Mouse (Mus musculus): ENCODE measurements around the gene Myh2. TPM values are rescaled to one million over a fixed set of nuclear protein-coding genes. Genes with fewer than 3 reads are reported as not detected.

Myh2 gene
- total and polyA plus RNA-seq, 2 experiments from 2014 or later = 0.10 to 0.24 TPM

DNA sequence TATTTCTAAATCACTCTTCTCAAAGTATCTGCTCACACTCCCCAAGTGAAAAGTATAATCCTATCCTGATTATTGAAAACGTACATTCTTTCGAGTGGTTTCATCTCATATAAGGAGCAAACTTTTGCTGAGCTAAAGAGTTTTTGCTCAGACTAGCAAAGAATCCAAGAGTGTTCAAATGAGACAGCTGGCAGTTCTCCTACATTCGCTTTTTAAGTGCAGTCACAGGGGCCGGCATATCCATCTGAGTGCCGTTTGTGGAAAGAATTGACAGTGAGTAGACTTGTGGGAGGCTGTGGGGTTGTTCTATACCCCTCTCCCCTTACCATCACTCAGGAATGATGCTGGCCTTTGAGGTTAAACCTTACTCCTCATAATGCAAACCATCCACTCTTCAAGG, 30.7 kb upstream of the Myh2 start:
- no peak overlapping the region for H3K4me2 ChIP-seq (ENCODE audit: low read depth, low read length)
- no peaks in the 10 kb centered on the region for H3K36me3 ChIP-seq (ENCODE audit: insufficient read depth, low read length)
- H3K9ac ChIP-seq (replicated peaks; ENCODE audit: low read length) = no peak overlapping the region
- no peak for ATAC-seq
- H3K9me3 ChIP-seq (ENCODE audit: low read length) = no peaks in the 10 kb centered on the region
- no peak overlapping the region for H3K27ac ChIP-seq
- H3K27me3 ChIP-seq (ENCODE audit: insufficient read depth, low read length) = no peaks in the 10 kb centered on the region
- 82% methylated on average over 5 of the region's 5 CpGs for WGBS
- H3K4me3 ChIP-seq (ENCODE audit: low read length) = no peak overlapping the region
- DNase-seq (ENCODE audit: low spot score) = no peak
- no peak for TF ChIP-seq CTCF (IDR thresholded peaks at IDR 0.05; ENCODE audit: low read depth)
- H3K4me1 ChIP-seq (ENCODE audit: insufficient read depth, low read length) = no peaks in the 10 kb centered on the region

GRCm38 (mm10) chr11:67141031-67141430, 29.8 kb upstream of the Myh2 start:
- no peak overlapping the region for H3K4me3 ChIP-seq (ENCODE audit: low read length)
- H3K9me3 ChIP-seq (ENCODE audit: low read length) = no peaks in the 10 kb centered on the region
- no peaks in the 10 kb centered on the region for H3K36me3 ChIP-seq (ENCODE audit: insufficient read depth, low read length)
- no peak overlapping the region for H3K4me2 ChIP-seq (ENCODE audit: low read depth, low read length)
- ATAC-seq (no peak), DNase-seq (ENCODE audit: low spot score) (no peak)
- TF ChIP-seq CTCF (IDR thresholded peaks at IDR 0.05; ENCODE audit: low read depth) = no peak
- no peak overlapping the region for H3K9ac ChIP-seq (replicated peaks; ENCODE audit: low read length)
- WGBS = 82% methylated on average over 6 of the region's 6 CpGs
- H3K4me1 ChIP-seq (ENCODE audit: insufficient read depth, low read length) = no peaks in the 10 kb centered on the region
- no peak overlapping the region for H3K27ac ChIP-seq
- H3K27me3 ChIP-seq (ENCODE audit: insufficient read depth, low read length) = no peaks in the 10 kb centered on the region

- no peak for ATAC-seq
- H3K9ac ChIP-seq (replicated peaks; ENCODE audit: low read length) = no peak overlapping the region
- H3K4me2 ChIP-seq (ENCODE audit: low read depth, low read length) = no peak overlapping the region
- H3K4me3 ChIP-seq (ENCODE audit: low read length) = no peak overlapping the region
- H3K36me3 ChIP-seq (ENCODE audit: insufficient read depth, low read length) = no peaks in the 10 kb centered on the region
- no peak overlapping the region for H3K27ac ChIP-seq
- 62% methylated on average over 4 of the region's 4 CpGs for WGBS
- DNase-seq (ENCODE audit: low spot score) = no peak
- no peaks in the 10 kb centered on the region for H3K4me1 ChIP-seq (ENCODE audit: insufficient read depth, low read length)
- no peak for TF ChIP-seq CTCF (IDR thresholded peaks at IDR 0.05; ENCODE audit: low read depth)
- no peaks in the 10 kb centered on the region for H3K27me3 ChIP-seq (ENCODE audit: insufficient read depth, low read length)
- no peaks in the 10 kb centered on the region for H3K9me3 ChIP-seq (ENCODE audit: low read length)
These were observed 28.8 kb upstream of the Myh2 start for GRCm38 (mm10) chr11:67142047-67142446.

GRCm38 (mm10) chr11:67143065-67143464, 27.8 kb upstream of the Myh2 start:
- Histone ChIP-seq H3K27me3 (ENCODE audit: insufficient read depth, low read length) (no peaks in the 10 kb centered on the region), H3K9ac (replicated peaks; ENCODE audit: low read length) (no peak overlapping the region), H3K4me3 (ENCODE audit: low read length) (no peak overlapping the region), H3K9me3 (ENCODE audit: low read length) (no peaks in the 10 kb centered on the region), H3K36me3 (ENCODE audit: insufficient read depth, low read length) (no peaks in the 10 kb centered on the region), H3K4me1 (ENCODE audit: insufficient read depth, low read length) (no peaks in the 10 kb centered on the region), H3K4me2 (ENCODE audit: low read depth, low read length) (no peak overlapping the region), H3K27ac (no peak overlapping the region)
- no peak for TF ChIP-seq CTCF (IDR thresholded peaks at IDR 0.05; ENCODE audit: low read depth)
- DNase-seq (ENCODE audit: low spot score) (no peak), ATAC-seq (no peak)
- WGBS = 85% methylated on average over 5 of the region's 5 CpGs

GRCm38 (mm10) chr11:67143863-67144498, 26.8 kb upstream of the Myh2 start:
- H3K27ac ChIP-seq = no peak overlapping the region
- no peaks in the 10 kb centered on the region for H3K27me3 ChIP-seq (ENCODE audit: insufficient read depth, low read length)
- no peak for DNase-seq (ENCODE audit: low spot score)
- H3K4me2 ChIP-seq (ENCODE audit: low read depth, low read length) = no peak overlapping the region
- no peak for TF ChIP-seq CTCF (IDR thresholded peaks at IDR 0.05; ENCODE audit: low read depth)
- no peak for ATAC-seq
- H3K36me3 ChIP-seq (ENCODE audit: insufficient read depth, low read length) = no peaks in the 10 kb centered on the region
- no peaks in the 10 kb centered on the region for H3K9me3 ChIP-seq (ENCODE audit: low read length)
- no peak overlapping the region for H3K9ac ChIP-seq (replicated peaks; ENCODE audit: low read length)
- no peak overlapping the region for H3K4me3 ChIP-seq (ENCODE audit: low read length)
- WGBS = 90% methylated on average over 4 of the region's 4 CpGs
- no peaks in the 10 kb centered on the region for H3K4me1 ChIP-seq (ENCODE audit: insufficient read depth, low read length)

DNA sequence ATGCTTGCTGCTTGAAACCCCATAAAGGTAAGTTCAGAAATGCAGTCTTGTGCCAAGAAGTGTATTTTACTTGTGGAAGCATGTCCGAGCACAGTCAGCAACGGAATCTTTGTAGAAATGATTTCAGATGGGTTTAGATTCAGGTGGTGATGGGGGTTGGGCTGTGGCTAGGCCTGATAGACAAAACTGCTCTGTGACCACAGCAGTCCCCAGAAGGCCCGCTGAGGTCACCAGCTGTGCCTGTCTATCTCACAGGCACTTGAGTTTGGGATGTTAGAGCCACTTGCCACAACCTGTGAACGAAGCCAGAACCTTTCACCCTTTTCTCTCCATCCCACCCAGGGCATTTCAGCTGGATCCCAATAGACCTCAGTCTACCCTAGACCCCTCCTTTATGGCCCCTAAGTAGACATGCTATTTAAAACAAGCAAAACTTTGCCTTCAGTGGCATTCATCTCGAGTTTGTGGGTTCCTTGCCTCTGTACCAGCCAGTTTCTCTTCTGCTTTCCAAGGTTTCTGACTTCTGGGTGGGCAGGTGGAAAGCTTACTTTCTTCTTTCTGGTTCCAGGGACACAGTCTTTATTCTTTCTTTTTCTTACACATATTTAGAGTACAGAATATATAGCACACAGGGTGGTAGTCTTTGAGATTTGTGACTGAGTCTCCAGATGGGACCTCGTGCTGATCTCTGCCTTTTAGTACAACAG, 26.1 kb upstream of the Myh2 start:
- no peak overlapping the region for H3K27ac ChIP-seq
- ATAC-seq = no peak
- H3K4me3 ChIP-seq (ENCODE audit: low read length) = no peak overlapping the region
- DNase-seq (ENCODE audit: low spot score) = no peak
- 65% methylated on average over 6 of the region's 6 CpGs for WGBS
- H3K9ac ChIP-seq (replicated peaks; ENCODE audit: low read length) = no peak overlapping the region
- no peak for TF ChIP-seq CTCF (IDR thresholded peaks at IDR 0.05; ENCODE audit: low read depth)
- H3K27me3 ChIP-seq (ENCODE audit: insufficient read depth, low read length) = no peaks in the 10 kb centered on the region
- no peaks in the 10 kb centered on the region for H3K4me1 ChIP-seq (ENCODE audit: insufficient read depth, low read length)
- H3K36me3 ChIP-seq (ENCODE audit: insufficient read depth, low read length) = no peaks in the 10 kb centered on the region
- H3K4me2 ChIP-seq (ENCODE audit: low read depth, low read length) = no peak overlapping the region
- H3K9me3 ChIP-seq (ENCODE audit: low read length) = no peaks in the 10 kb centered on the region
